Mouse (Mus musculus): ENCODE measurements around the gene H2afv.

DNA sequence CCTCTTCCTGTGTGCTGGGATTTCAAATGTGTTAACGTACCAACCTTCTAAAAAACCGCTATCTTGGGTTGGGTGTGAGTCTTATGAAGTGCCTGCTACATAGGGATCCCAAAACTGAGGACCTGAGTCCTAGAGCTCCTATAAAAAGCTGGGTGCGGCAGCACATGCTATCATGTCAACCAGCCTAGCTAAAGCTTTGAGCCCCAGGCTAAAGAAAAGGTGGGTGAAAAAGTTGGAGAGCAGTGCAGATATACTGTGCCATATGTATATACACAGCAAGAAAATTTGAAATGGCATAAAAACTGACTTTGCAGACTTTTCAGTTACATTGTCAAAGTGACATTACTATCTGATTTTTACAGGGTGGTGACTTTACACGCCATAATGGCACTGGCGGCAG, 25.5 kb downstream of the H2afv start:
- TF ChIP-seq CTCF (IDR thresholded peaks at IDR 0.05; ENCODE audit: insufficient read depth, low read length) = no peak
- no peak for TF ChIP-seq POLR2A (IDR thresholded peaks at IDR 0.05; ENCODE audit: borderline replicate concordance, extremely low read depth, low read depth, low read length)
